Mouse (Mus musculus) bone marrow macrophage, adult 2 months (primary cell): ENCODE results near the gene Fam3a.

Source experiments
- CTCF ChIP-seq: IDR thresholded peaks from 2 replicates; pipeline ENCODE4 v1.5.1; 2012; ENCODE audit warnings: low read depth, mild to moderate bottlenecking, low read length, moderate library complexity
- POLR2A ChIP-seq: IDR thresholded peaks from 2 replicates; pipeline ENCODE4 v1.6.1; 2012; ENCODE audit warnings: mild to moderate bottlenecking, low read depth, low read length, borderline replicate concordance

DNA sequence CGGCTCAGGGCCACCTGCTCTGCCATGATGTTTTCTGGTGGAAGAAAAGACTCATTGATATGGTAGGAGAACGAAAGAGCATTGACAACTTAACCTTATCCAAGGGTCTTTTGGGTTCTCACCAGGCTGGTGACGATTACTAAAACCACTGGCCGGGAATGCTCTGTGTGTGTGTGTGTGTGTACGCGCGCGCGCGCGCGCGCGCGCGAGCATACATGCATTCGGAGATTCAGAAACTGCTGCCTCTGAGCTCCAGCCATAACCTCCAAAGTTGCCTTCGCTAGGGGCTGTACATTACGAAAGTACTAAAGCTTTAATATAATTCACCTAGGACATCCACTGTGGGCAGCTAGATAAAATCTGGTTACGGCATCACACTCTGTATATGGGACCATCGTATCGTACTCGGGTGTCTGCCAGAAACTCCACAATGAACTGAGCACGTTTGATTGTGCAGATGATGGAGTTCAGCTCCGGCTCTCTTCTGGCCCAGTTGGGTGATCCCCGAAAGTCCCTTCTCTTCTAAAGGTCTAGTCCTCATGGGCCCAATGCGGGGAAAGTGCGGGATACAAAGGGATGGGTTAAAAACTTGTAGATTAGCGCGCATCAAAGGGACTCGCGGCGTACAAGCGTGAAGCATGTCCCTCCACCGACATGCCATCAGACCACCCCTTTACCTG, 35.2 kb upstream of the Fam3a start:
- TF ChIP-seq POLR2A: no peak
- TF ChIP-seq CTCF: no peak
